Mouse (Mus musculus) adrenal gland, adult (tissue): ENCODE measurements at regions not wholly inside any gene's neighbourhood (a gene's known extent, or its start where the extent isn't known, plus 50 kb on each side); places are given as distances from the start of the nearest gene placed in this dataset.

Experiments
- DNase-seq, 2 experiments: peaks; one replicate each; pipeline ENCODE4 v3.0.0; 2022 to 2023; ENCODE audit warnings: low spot score in 1 of 2; ENCODE audit not compliant: inconsistent age in 2 of 2

GRCm38 (mm10) chr2:114938416-114939147, 283.8 kb upstream of the Dph6 start:
- DNase-seq: no peak

- DNase-seq: no peak
Observed at GRCm38 (mm10) chr2:114966111-114966510, 311.3 kb upstream of the Dph6 start.

GRCm38 (mm10) chr2:114968651-114969050, 313.9 kb upstream of the Dph6 start:
- no peak for DNase-seq

GRCm38 (mm10) chr2:114993419-114993818, 338.7 kb upstream of the Dph6 start:
- no peak for DNase-seq

- DNase-seq: no peak
Observed at GRCm38 (mm10) chr2:114993882-114994281, 339.1 kb upstream of the Dph6 start.

- DNase-seq: no peak
Observed at GRCm38 (mm10) chr2:114994691-114995347, 340.1 kb upstream of the Dph6 start.

GRCm38 (mm10) chr2:115013916-115014315, 359.2 kb upstream of the Dph6 start:
- DNase-seq: no peak

GRCm38 (mm10) chr2:115026777-115027176, 372.0 kb upstream of the Dph6 start:
- no peak for DNase-seq

GRCm38 (mm10) chr2:115031134-115031533, 376.4 kb upstream of the Dph6 start:
- DNase-seq: no peak

- DNase-seq: peak; percentile 17 to 61
Observed at GRCm38 (mm10) chr2:115036205-115036604, 381.4 kb upstream of the Dph6 start.

- no peak for DNase-seq
Observed at GRCm38 (mm10) chr2:115042299-115042785, 387.6 kb upstream of the Dph6 start.

- DNase-seq: no peak
Observed at GRCm38 (mm10) chr2:115056327-115057070, 401.7 kb upstream of the Dph6 start.

- no peak for DNase-seq
Observed at GRCm38 (mm10) chr2:115057200-115057599, 402.4 kb upstream of the Dph6 start.

GRCm38 (mm10) chr2:115067489-115068163, 412.9 kb upstream of the Dph6 start:
- no peak for DNase-seq

GRCm38 (mm10) chr2:115069704-115070103, 414.9 kb upstream of the Dph6 start:
- no peak for DNase-seq

- no peak for DNase-seq
Observed at GRCm38 (mm10) chr2:115070123-115070522, 415.4 kb upstream of the Dph6 start.

- no peak for DNase-seq
Observed at GRCm38 (mm10) chr2:115070666-115071065, 415.9 kb upstream of the Dph6 start.

GRCm38 (mm10) chr2:115081563-115082291, 427.0 kb upstream of the Dph6 start:
- DNase-seq: peak; percentile 48 to 70

- no peak for DNase-seq
Observed at GRCm38 (mm10) chr2:115082292-115082809, 427.6 kb upstream of the Dph6 start.

- DNase-seq: no peak
Observed at GRCm38 (mm10) chr2:115088421-115089120, 433.8 kb upstream of the Dph6 start.
